In the genomic region with DNA sequence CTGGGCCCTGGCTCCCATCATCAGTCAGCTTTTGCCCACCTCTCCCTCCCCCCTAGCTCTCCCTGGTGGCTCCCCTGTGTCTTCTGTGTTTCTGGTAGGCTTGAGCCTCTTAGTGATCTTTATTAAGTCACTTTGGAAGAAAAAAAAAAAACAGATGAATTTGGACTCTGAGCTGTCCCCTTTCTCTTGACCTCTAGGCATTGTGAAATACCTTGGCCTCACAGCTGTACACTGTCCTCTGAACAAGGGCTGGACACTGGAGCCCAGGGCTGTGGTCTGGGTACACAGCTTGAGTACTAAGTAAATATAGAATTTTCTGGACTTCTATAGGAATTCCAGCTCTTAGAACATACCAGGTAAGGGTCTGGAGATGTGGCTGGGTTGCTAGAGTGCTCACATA, we compare ENCODE assay signal across 17 mouse cellular contexts. TPM values are rescaled to one million over a fixed set of nuclear protein-coding genes. Genes with fewer than 3 reads are reported as not detected.
DNase-seq lines count a peak whose midpoint lies in the region; ATAC-seq and TF ChIP-seq lines count a peak whose summit lies in the region.
"Had no signal": no experiment of that assay in that cellular context is flagged by ENCODE, and none has a peak within 500 bp of the region (broad histone marks: within the 10 kb centered on the region; RNA-seq: fewer than 3 reads in every experiment).

No protein-coding gene starts in this region.

- no peak for TF ChIP-seq EP300 in stomach, postnatal 0 days (optimal IDR thresholded peaks at IDR 0.05)

- no peak overlapping the region for H3K4me3 ChIP-seq in stomach, embryonic 15.5 days (replicated peaks)
- H3K4me3 ChIP-seq in stomach, postnatal 0 days (ENCODE audit: low read depth, low read length): no peak overlapping the region
- no peak overlapping the region for H3K4me3 ChIP-seq in liver, embryonic 16.5 days (ENCODE audit: low read depth, low read length)
- no peak overlapping the region for H3K4me3 ChIP-seq in forebrain, embryonic 15.5 days
- H3K4me3 ChIP-seq: forebrain, embryonic 10.5 days; midbrain, embryonic 13.5 days had no signal

- H3K9me3 ChIP-seq in stomach, embryonic 15.5 days: no peaks in the 10 kb centered on the region
- no peaks in the 10 kb centered on the region for H3K9me3 ChIP-seq in stomach, postnatal 0 days (ENCODE audit: control insufficient read depth, low read length)
- no peaks in the 10 kb centered on the region for H3K9me3 ChIP-seq in liver, embryonic 16.5 days (replicated peaks; ENCODE audit: control insufficient read depth, low read length)
- no peaks in the 10 kb centered on the region for H3K9me3 ChIP-seq in forebrain, embryonic 15.5 days
- H3K9me3 ChIP-seq: forebrain, embryonic 10.5 days; midbrain, embryonic 13.5 days had no signal

- peak; percentile 95 for DNase-seq in heart, adult 11 months
- DNase-seq in heart, postnatal 36 days: no peak
- DNase-seq in stomach, postnatal 0 days (ENCODE audit: low spot score): no peak
- peak; percentile 75 for DNase-seq in yolk sac, embryonic 10.5 days (ENCODE audit: low spot score)
- DNase-seq in thymus, postnatal 10 days (ENCODE audit: low spot score in 2 of 2): no peak
- DNase-seq: cerebellum, adult 11-12 months; cerebellum, postnatal 36 days; kidney, adult 8-10 months; kidney, postnatal 4 days; thymus, postnatal 14 days had no signal

- peak; percentile 62; the same call in 1 of the 2 replicates for ATAC-seq in stomach, embryonic 15.5 days (ENCODE audit: insufficient read depth, low FRiP score, low read depth)
- no peak for ATAC-seq in stomach, postnatal 0 days (ENCODE audit: low FRiP score, low TSS enrichment)
- ATAC-seq in liver, embryonic 16.5 days (ENCODE audit: low read depth): peak; percentile 91
- no peak for ATAC-seq in forebrain, embryonic 15.5 days (replicated peaks)
- ATAC-seq: CD4-positive, CD25-positive, alpha-beta regulatory T cell, adult 4 months; hindbrain, embryonic 16.5 days; midbrain, embryonic 13.5 days had no signal

- TF ChIP-seq CTCF in stomach, postnatal 0 days (IDR thresholded peaks at IDR 0.05; ENCODE audit: low read depth): no peak

- H3K4me1 ChIP-seq in stomach, embryonic 15.5 days: no peaks in the 10 kb centered on the region
- H3K4me1 ChIP-seq in stomach, postnatal 0 days (replicated peaks; ENCODE audit: control insufficient read depth, insufficient read depth): no peaks in the 10 kb centered on the region
- H3K4me1 ChIP-seq in liver, embryonic 16.5 days (ENCODE audit: control insufficient read depth, low read depth, low read length): peaks cover 16% of the 10 kb centered on the region
- H3K4me1 ChIP-seq in forebrain, embryonic 15.5 days: peaks cover 13% of the 10 kb centered on the region
- H3K4me1 ChIP-seq: forebrain, embryonic 10.5 days; midbrain, embryonic 13.5 days had no signal

- H3K4me2 ChIP-seq in stomach, embryonic 15.5 days: no peak overlapping the region
- no peak overlapping the region for H3K4me2 ChIP-seq in stomach, postnatal 0 days (replicated peaks; ENCODE audit: low read depth)
- H3K4me2 ChIP-seq in liver, embryonic 16.5 days (ENCODE audit: low read depth, low read length): no peak overlapping the region
- no peak overlapping the region for H3K4me2 ChIP-seq in forebrain, embryonic 15.5 days (replicated peaks)
- H3K4me2 ChIP-seq: midbrain, embryonic 13.5 days had no signal

- H3K27ac ChIP-seq in stomach, embryonic 15.5 days: no peak overlapping the region
- H3K27ac ChIP-seq in stomach, postnatal 0 days (replicated peaks): no peak overlapping the region
- H3K27ac ChIP-seq in liver, embryonic 16.5 days (ENCODE audit: low read length): 0 out of 2 replicates have a peak overlapping the region, but pooled peaks have one; percentile 35
- H3K27ac ChIP-seq in forebrain, embryonic 15.5 days (replicated peaks): no peak overlapping the region
- H3K27ac ChIP-seq: forebrain, embryonic 10.5 days; midbrain, embryonic 13.5 days had no signal

- H3K36me3 ChIP-seq in stomach, embryonic 15.5 days: no peaks in the 10 kb centered on the region
- H3K36me3 ChIP-seq in stomach, postnatal 0 days (ENCODE audit: control insufficient read depth, insufficient read depth, low read length): no peaks in the 10 kb centered on the region
- H3K36me3 ChIP-seq in liver, embryonic 16.5 days (ENCODE audit: control insufficient read depth, insufficient read depth): no peaks in the 10 kb centered on the region
- no peaks in the 10 kb centered on the region for H3K36me3 ChIP-seq in forebrain, embryonic 15.5 days
- H3K36me3 ChIP-seq: forebrain, embryonic 10.5 days; midbrain, embryonic 13.5 days had no signal

- intact Hi-C loops in heart, postnatal 36 days (cut with DNase I): no loop called here

- H3K9ac ChIP-seq in stomach, embryonic 15.5 days: no peak overlapping the region
- no peak overlapping the region for H3K9ac ChIP-seq in stomach, postnatal 0 days (ENCODE audit: low read length)
- no peak overlapping the region for H3K9ac ChIP-seq in liver, embryonic 16.5 days (ENCODE audit: low read depth, low read length)
- H3K9ac ChIP-seq in forebrain, embryonic 15.5 days (replicated peaks): no peak overlapping the region
- H3K9ac ChIP-seq: midbrain, embryonic 13.5 days had no signal

- H3K27me3 ChIP-seq in stomach, embryonic 15.5 days (replicated peaks): no peaks in the 10 kb centered on the region
- no peaks in the 10 kb centered on the region for H3K27me3 ChIP-seq in stomach, postnatal 0 days (ENCODE audit: control insufficient read depth, insufficient read depth, low read length)
- no peaks in the 10 kb centered on the region for H3K27me3 ChIP-seq in liver, embryonic 16.5 days (ENCODE audit: control insufficient read depth, insufficient read depth, low read depth, low read length)
- H3K27me3 ChIP-seq in forebrain, embryonic 15.5 days: no peaks in the 10 kb centered on the region
- H3K27me3 ChIP-seq: midbrain, embryonic 13.5 days had no signal

RNA-seq across cellular contexts. Expression of a gene that starts 20.6 kb away (rescaled TPM):
- 10 to 100 TPM in 1 of 2 experiments, 1 to 10 TPM in 1; 7.4 to 13.1 TPM for total RNA-seq in heart, postnatal 36 days (2021)
- polyA plus RNA-seq in stomach, embryonic 15.5 days (2015; fragmentation: Nextera tagmentation; extraction: Ambion mirVana): 6.0 and 6.6 TPM in 2 replicates
- polyA plus RNA-seq in stomach, postnatal 0 days (2015; fragmentation: Nextera tagmentation; extraction: Ambion mirVana): 2.0 and 2.6 TPM in 2 replicates
- 3.6 and 4.6 TPM in 2 replicates for polyA plus RNA-seq in liver, embryonic 16.5 days (2015; fragmentation: Nextera tagmentation; extraction: Ambion mirVana)
- polyA plus RNA-seq in forebrain, embryonic 15.5 days (2015; fragmentation: Nextera tagmentation; extraction: Ambion mirVana): 4.1 and 4.8 TPM in 2 replicates

Comparison
In these comparisons a context has a peak if more than half of its experiments do, and no peak if none do; other contexts are left out.
1. DNase-seq: peak in heart, adult 11 months (single experiment) and yolk sac, embryonic 10.5 days (single experiment); none in heart, postnatal 36 days (0 of 2), stomach, postnatal 0 days (single experiment) and thymus, postnatal 10 days (0 of 2).
2. ATAC-seq: peak in stomach, embryonic 15.5 days (single experiment) and liver, embryonic 16.5 days (single experiment); none in stomach, postnatal 0 days (single experiment) and forebrain, embryonic 15.5 days (single experiment).